Mouse (Mus musculus) liver, postnatal 0 days (tissue): ENCODE measurements around the gene Zswim1.
"Not testable (repeated sequence)": the region's sequence is repeated elsewhere in the genome, so short reads cannot be mapped to it uniquely, and the experiment has no call there.

Experiments
- CTCF ChIP-seq: sonication (generic); IDR thresholded peaks from 2 replicates; pipeline ENCODE4 v1.5.1; 2016; ENCODE audit warnings: antibody characterized with exemption, low read depth
- EP300 ChIP-seq: IDR thresholded peaks from 2 replicates; pipeline ENCODE4 v1.6.1; 2016; ENCODE audit warnings: antibody characterized with exemption, low read depth, mild to moderate bottlenecking

DNA sequence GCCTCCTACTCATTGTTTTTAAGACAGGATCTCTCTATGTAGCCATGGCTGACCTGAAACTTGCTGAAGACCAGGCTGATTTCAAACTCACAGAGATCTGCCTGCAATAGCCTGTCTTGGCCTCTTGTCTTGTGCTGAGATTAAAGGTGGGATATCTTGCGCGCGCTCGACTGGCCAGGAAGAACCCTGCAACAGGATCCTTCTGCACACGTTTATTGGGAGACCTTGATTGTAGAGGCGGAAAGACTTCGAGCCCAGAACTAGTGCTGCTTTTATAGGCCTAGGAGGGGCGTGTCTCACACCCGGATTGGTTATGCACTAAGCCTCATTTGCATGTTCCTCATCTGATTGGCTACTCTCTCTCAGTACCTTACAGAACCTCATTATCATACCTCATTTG lies 40.9 kb downstream of the Zswim1 start:
- TF ChIP-seq CTCF, EP300: not testable (repeated sequence)
